Mouse (Mus musculus): ENCODE results near the gene Dhx32. TPM values are rescaled to one million over a fixed set of nuclear protein-coding genes. Genes with fewer than 3 reads are reported as not detected.
A peak's percentile ranks its signal among the peaks of the same experiment; 100 is the strongest.

The Dhx32 gene
- total and polyA plus RNA-seq, 2 experiments from 2014 or later: 45.6 to 49.8 TPM

- no peaks in the 10 kb centered on the region for H3K9me3 ChIP-seq (ENCODE audit: low read length)
Observed at GRCm38 (mm10) chr7:133764425-133764824, 18.1 kb downstream of the Dhx32 start.

GRCm38 (mm10) chr7:133762696-133763095 lies 19.8 kb downstream of the Dhx32 start:
- Histone ChIP-seq H3K4me1 (ENCODE audit: insufficient read depth, low read length) (no peaks in the 10 kb centered on the region; the same call in 1 of the 2 replicates), H3K27me3 (ENCODE audit: insufficient read depth, low read length) (no peaks in the 10 kb centered on the region), H3K9ac (replicated peaks; ENCODE audit: low read length) (no peak overlapping the region), H3K4me2 (ENCODE audit: low read depth, low read length) (no peak overlapping the region), H3K4me3 (ENCODE audit: low read length) (no peak overlapping the region), H3K27ac (no peak overlapping the region), H3K36me3 (ENCODE audit: insufficient read depth, low read length) (no peaks in the 10 kb centered on the region), H3K9me3 (ENCODE audit: low read length) (no peaks in the 10 kb centered on the region)
- WGBS: 82% methylated on average over 6 of the region's 6 CpGs
- no peak for TF ChIP-seq CTCF (IDR thresholded peaks at IDR 0.05; ENCODE audit: low read depth)
- no peak for DNase-seq (ENCODE audit: low spot score)
- ATAC-seq: no peak

More at GRCm38 (mm10) chr7:133764425-133764824, 18.1 kb downstream of the Dhx32 start:
- WGBS: 80% methylated on average over 2 of the region's 2 CpGs
- no peaks in the 10 kb centered on the region for H3K36me3 ChIP-seq (ENCODE audit: insufficient read depth, low read length)
- no peak overlapping the region for H3K9ac ChIP-seq (replicated peaks; ENCODE audit: low read length)
- H3K27me3 ChIP-seq (ENCODE audit: insufficient read depth, low read length): no peaks in the 10 kb centered on the region
- H3K4me1 ChIP-seq (ENCODE audit: insufficient read depth, low read length): no peaks in the 10 kb centered on the region; the same call in 1 of the 2 replicates
- H3K27ac ChIP-seq: no peak overlapping the region
- no peak overlapping the region for H3K4me2 ChIP-seq (ENCODE audit: low read depth, low read length)
- ATAC-seq: no peak
- DNase-seq (ENCODE audit: low spot score): no peak
- TF ChIP-seq CTCF (IDR thresholded peaks at IDR 0.05; ENCODE audit: low read depth): no peak
- H3K4me3 ChIP-seq (ENCODE audit: low read length): no peak overlapping the region

GRCm38 (mm10) chr7:133759611-133760353 lies 22.7 kb downstream of the Dhx32 start:
- H3K27me3 ChIP-seq (ENCODE audit: insufficient read depth, low read length): no peaks in the 10 kb centered on the region
- no peak for TF ChIP-seq CTCF (IDR thresholded peaks at IDR 0.05; ENCODE audit: low read depth)
- DNase-seq (ENCODE audit: low spot score): peak; percentile 59
- 0 out of 2 replicates have a peak overlapping the region, but pooled peaks have one; percentile 3 for H3K4me3 ChIP-seq (ENCODE audit: low read length)
- WGBS: 14% methylated on average over 27 of the region's 27 CpGs
- peak; percentile 74 for ATAC-seq
- peak overlapping the region; percentile 45 for H3K27ac ChIP-seq
- H3K9me3 ChIP-seq (ENCODE audit: low read length): no peaks in the 10 kb centered on the region
- H3K36me3 ChIP-seq (ENCODE audit: insufficient read depth, low read length): no peaks in the 10 kb centered on the region
- no peaks in the 10 kb centered on the region for H3K4me1 ChIP-seq (ENCODE audit: insufficient read depth, low read length)
- 0 out of 2 replicates have a peak overlapping the region, but pooled peaks have one; percentile 22 for H3K9ac ChIP-seq (replicated peaks; ENCODE audit: low read length)
- peak overlapping the region; percentile 35 for H3K4me2 ChIP-seq (ENCODE audit: low read depth, low read length)

- WGBS: 88% methylated on average over 5 of the region's 5 CpGs
- Histone ChIP-seq H3K4me2 (ENCODE audit: low read depth, low read length) (no peak overlapping the region), H3K27ac (no peak overlapping the region), H3K27me3 (ENCODE audit: insufficient read depth, low read length) (no peaks in the 10 kb centered on the region), H3K4me1 (ENCODE audit: insufficient read depth, low read length) (no peaks in the 10 kb centered on the region), H3K4me3 (ENCODE audit: low read length) (no peak overlapping the region), H3K9ac (replicated peaks; ENCODE audit: low read length) (no peak overlapping the region), H3K36me3 (ENCODE audit: insufficient read depth, low read length) (no peaks in the 10 kb centered on the region), H3K9me3 (ENCODE audit: low read length) (no peaks in the 10 kb centered on the region)
- DNase-seq (ENCODE audit: low spot score): no peak
- 0 out of 2 replicates have a peak, but pooled peaks have one; percentile 5 for TF ChIP-seq CTCF (IDR thresholded peaks at IDR 0.05; ENCODE audit: low read depth)
- no peak for ATAC-seq
Observed at GRCm38 (mm10) chr7:133758716-133759115, 23.8 kb downstream of the Dhx32 start.

GRCm38 (mm10) chr7:133757961-133758455 lies 24.5 kb downstream of the Dhx32 start:
- no peak overlapping the region for H3K4me2 ChIP-seq (ENCODE audit: low read depth, low read length)
- DNase-seq (ENCODE audit: low spot score): no peak
- TF ChIP-seq CTCF (IDR thresholded peaks at IDR 0.05; ENCODE audit: low read depth): no peak

GRCm38 (mm10) chr7:133751163-133751562 lies 31.4 kb downstream of the Dhx32 start:
- H3K27me3 ChIP-seq (ENCODE audit: insufficient read depth, low read length): no peaks in the 10 kb centered on the region
- WGBS: 80% methylated on average over 5 of the region's 5 CpGs
- H3K4me1 ChIP-seq (ENCODE audit: insufficient read depth, low read length): no peaks in the 10 kb centered on the region
- no peak for TF ChIP-seq CTCF (IDR thresholded peaks at IDR 0.05; ENCODE audit: low read depth)
- no peak overlapping the region for H3K4me2 ChIP-seq (ENCODE audit: low read depth, low read length)
- peaks cover 4% of the 10 kb centered on the region; the same call in 1 of the 2 replicates for H3K36me3 ChIP-seq (ENCODE audit: insufficient read depth, low read length)
- no peak overlapping the region for H3K27ac ChIP-seq
- ATAC-seq (no peak), DNase-seq (ENCODE audit: low spot score) (no peak)
- H3K4me3 ChIP-seq (ENCODE audit: low read length): no peak overlapping the region
- H3K9me3 ChIP-seq (ENCODE audit: low read length): no peaks in the 10 kb centered on the region
- no peak overlapping the region for H3K9ac ChIP-seq (replicated peaks; ENCODE audit: low read length)

More at GRCm38 (mm10) chr7:133757961-133758455, 24.5 kb downstream of the Dhx32 start:
- Histone ChIP-seq H3K9ac (replicated peaks; ENCODE audit: low read length) (no peak overlapping the region), H3K4me1 (ENCODE audit: insufficient read depth, low read length) (no peaks in the 10 kb centered on the region), H3K27ac (no peak overlapping the region), H3K9me3 (ENCODE audit: low read length) (no peaks in the 10 kb centered on the region), H3K4me3 (ENCODE audit: low read length) (no peak overlapping the region), H3K36me3 (ENCODE audit: insufficient read depth, low read length) (no peaks in the 10 kb centered on the region), H3K27me3 (ENCODE audit: insufficient read depth, low read length) (no peaks in the 10 kb centered on the region)
- no peak for ATAC-seq
- WGBS: 52% methylated on average over 5 of the region's 5 CpGs

- no peak overlapping the region for H3K4me3 ChIP-seq (ENCODE audit: low read length)
- H3K9ac ChIP-seq (replicated peaks; ENCODE audit: low read length): no peak overlapping the region
- ATAC-seq (0 out of 2 replicates have a peak, but pooled peaks have one; percentile 21), DNase-seq (ENCODE audit: low spot score) (no peak)
- 71% methylated on average over 5 of the region's 5 CpGs for WGBS
- H3K36me3 ChIP-seq (ENCODE audit: insufficient read depth, low read length): peaks cover 4% of the 10 kb centered on the region; the same call in 1 of the 2 replicates
- no peaks in the 10 kb centered on the region for H3K27me3 ChIP-seq (ENCODE audit: insufficient read depth, low read length)
- no peak overlapping the region for H3K4me2 ChIP-seq (ENCODE audit: low read depth, low read length)
- H3K27ac ChIP-seq: no peak overlapping the region
- no peak for TF ChIP-seq CTCF (IDR thresholded peaks at IDR 0.05; ENCODE audit: low read depth)
- H3K9me3 ChIP-seq (ENCODE audit: low read length): no peaks in the 10 kb centered on the region
- H3K4me1 ChIP-seq (ENCODE audit: insufficient read depth, low read length): no peaks in the 10 kb centered on the region
Observed at GRCm38 (mm10) chr7:133750666-133751065, 31.9 kb downstream of the Dhx32 start.
